Mouse (Mus musculus): ENCODE measurements around the gene Olfr481. TPM values are rescaled to one million over a fixed set of nuclear protein-coding genes. Genes with fewer than 3 reads are reported as not detected.

Olfr481 gene
- polyA plus RNA-seq, 1 experiment, result not detected

- H3K27ac ChIP-seq (ENCODE audit: control insufficient read depth, insufficient read depth, low read depth, low read length), result no peak overlapping the region
- TF ChIP-seq POLR2A (IDR thresholded peaks at IDR 0.05; ENCODE audit: control insufficient read depth, low read depth, low read length) (no peak), CTCF (IDR thresholded peaks at IDR 0.05; ENCODE audit: control insufficient read depth, insufficient read depth, insufficient replicate concordance, low read depth, low read length) (no peak)
- H3K36me3 ChIP-seq (ENCODE audit: control insufficient read depth, insufficient read depth, low read length), result no peaks in the 10 kb centered on the region
- H3K4me1 ChIP-seq (ENCODE audit: control insufficient read depth, insufficient read depth, low read length), result no peaks in the 10 kb centered on the region
- no peaks in the 10 kb centered on the region for H3K27me3 ChIP-seq (ENCODE audit: control insufficient read depth, insufficient read depth, low read length)
- H3K4me3 ChIP-seq (ENCODE audit: control insufficient read depth, low read depth, low read length), result no peak overlapping the region
Observed at GRCm38 (mm10) chr7:108121416-108121815, 41.8 kb downstream of the Olfr481 start.

GRCm38 (mm10) chr7:108127349-108127748 is 47.7 kb downstream of the Olfr481 start, which contains the start of gene Olfr484:
Gene Olfr484 (minus strand): TSS chr7:108127449.
- H3K4me1 ChIP-seq (ENCODE audit: control insufficient read depth, insufficient read depth, low read length), result no peaks in the 10 kb centered on the region
- no peak for TF ChIP-seq CTCF (IDR thresholded peaks at IDR 0.05; ENCODE audit: control insufficient read depth, insufficient read depth, insufficient replicate concordance, low read depth, low read length)
- TF ChIP-seq POLR2A (IDR thresholded peaks at IDR 0.05; ENCODE audit: control insufficient read depth, low read depth, low read length), result no peak
- H3K27me3 ChIP-seq (ENCODE audit: control insufficient read depth, insufficient read depth, low read length), result no peaks in the 10 kb centered on the region
- no peak within 1 kb of the TSS for H3K27ac ChIP-seq (ENCODE audit: control insufficient read depth, insufficient read depth, low read depth, low read length)
- H3K36me3 ChIP-seq (ENCODE audit: control insufficient read depth, insufficient read depth, low read length), result no peaks in the 10 kb centered on the region
- H3K4me3 ChIP-seq (ENCODE audit: control insufficient read depth, low read depth, low read length), result no peak within 1 kb of the TSS

Other genes with a start within 250 kb of the Olfr481 start
- gene Olfr470, start 232.4 kb upstream of the Olfr481 start, polyA plus RNA-seq (2012; rRNA removed), result not detected in 2 replicates
- 0.01 TPM in 1 of 2 replicates, not detected in the other for gene Olfr472, start 182.0 kb upstream of the Olfr481 start, polyA plus RNA-seq (2012; rRNA removed)
- not detected in 2 replicates for gene Olfr473, start 149.4 kb upstream of the Olfr481 start, polyA plus RNA-seq (2012; rRNA removed)
- not detected in 2 replicates for gene Olfr474, start 125.2 kb upstream of the Olfr481 start, polyA plus RNA-seq (2012; rRNA removed)
- gene Olfr476, start 115.1 kb upstream of the Olfr481 start, polyA plus RNA-seq (2012; rRNA removed), result not detected in 2 replicates
- not detected in 2 replicates for gene Olfr477, start 93.2 kb upstream of the Olfr481 start, polyA plus RNA-seq (2012; rRNA removed)
- not detected in 2 replicates for gene Olfr478, start 45.9 kb upstream of the Olfr481 start, polyA plus RNA-seq (2012; rRNA removed)
- not detected in 2 replicates for gene Olfr479, start 29.2 kb upstream of the Olfr481 start, polyA plus RNA-seq (2012; rRNA removed)
- gene Olfr480, start 12.5 kb upstream of the Olfr481 start, polyA plus RNA-seq (2012; rRNA removed), result not detected in 2 replicates
- gene Olfr482, start 17.7 kb downstream of the Olfr481 start, polyA plus RNA-seq (2012; rRNA removed), result not detected in 2 replicates
- not detected in 2 replicates for gene Olfr483, start 21.0 kb downstream of the Olfr481 start, polyA plus RNA-seq (2012; rRNA removed)
- gene Olfr484, start 47.6 kb downstream of the Olfr481 start, polyA plus RNA-seq (2012; rRNA removed), result not detected in 2 replicates
- not detected in 2 replicates for gene Olfr485, start 80.0 kb downstream of the Olfr481 start, polyA plus RNA-seq (2012; rRNA removed)
- not detected in 2 replicates for gene Olfr486, start 92.9 kb downstream of the Olfr481 start, polyA plus RNA-seq (2012; rRNA removed)
- not detected in 2 replicates for gene Olfr487, start 134.8 kb downstream of the Olfr481 start, polyA plus RNA-seq (2012; rRNA removed)
- gene Olfr488, start 178.5 kb downstream of the Olfr481 start, polyA plus RNA-seq (2012; rRNA removed), result not detected in 2 replicates
- not detected in 2 replicates for gene Olfr490, start 209.1 kb downstream of the Olfr481 start, polyA plus RNA-seq (2012; rRNA removed)
- gene Olfr491, start 233.6 kb downstream of the Olfr481 start, polyA plus RNA-seq (2012; rRNA removed), result not detected in 2 replicates
- gene Olfr492, start 243.8 kb downstream of the Olfr481 start, polyA plus RNA-seq (2012; rRNA removed), result not detected in 2 replicates

Data from testis, adult 2 months (tissue).